Mouse (Mus musculus) lung, adult 2 months (tissue): Measurements from ENCODE around the gene Dusp6.

Experiments used
- CTCF ChIP-seq: fragments of 200-500 bp; IDR thresholded peaks from 2 replicates; pipeline ENCODE4 v1.5.1; 2011; ENCODE audit warnings: mild to moderate bottlenecking, low read length, control low read depth; ENCODE audit not compliant: insufficient read depth
- POLR2A ChIP-seq: fragments of 200-500 bp; IDR thresholded peaks from 2 replicates; pipeline ENCODE4 v1.6.1; 2011; ENCODE audit warnings: low read depth, mild to moderate bottlenecking, control low read depth, low read length, borderline replicate concordance; ENCODE audit errors: extremely low read depth

DNA sequence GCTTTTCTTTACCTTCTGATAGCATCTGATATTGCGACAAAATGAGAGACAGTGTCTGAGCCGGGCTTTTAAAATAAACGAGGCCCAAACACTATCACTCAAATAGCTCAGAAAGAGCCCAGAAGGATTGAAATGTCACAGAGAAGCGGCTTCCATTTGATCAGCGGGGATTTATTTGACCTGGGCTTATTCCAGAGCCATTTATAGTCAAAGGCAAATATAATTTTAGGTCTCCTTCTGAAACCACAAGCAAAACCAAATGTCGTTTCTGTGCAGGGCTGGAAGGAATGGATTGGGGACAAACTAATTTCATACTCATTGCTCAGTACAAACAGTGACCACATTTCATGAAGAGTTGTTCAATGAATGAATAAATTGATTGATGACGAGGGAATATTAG is 51.3 kb downstream of the Dusp6 start:
- TF ChIP-seq CTCF (no peak), POLR2A (no peak)
